Mouse (Mus musculus) midbrain, embryonic 15.5 days (tissue): ENCODE data around the gene Mt3. TPM values are rescaled to one million over a fixed set of nuclear protein-coding genes. Genes with fewer than 3 reads are reported as not detected.

Experiments used
- ATAC-seq: fragments of 200-750 bp; cut with Nextera tagmentation; replicated peaks from 2 replicates; pipeline ENCODE4 v1.8.0; 2017; ENCODE audit warnings: moderate TSS enrichment
- H3K27ac ChIP-seq: fragments of 300-500 bp; sonication (generic); 2 replicates; pipeline ENCODE4 v1.5.1; 2015; ENCODE audit warnings: mild to moderate bottlenecking, inconsistent platforms
- H3K27me3 ChIP-seq: fragments of 300-500 bp; sonication (generic); replicated peaks from 2 replicates; pipeline ENCODE4 v1.6.1; 2015; ENCODE audit warnings: inconsistent platforms
- H3K36me3 ChIP-seq: fragments of 300-500 bp; sonication (generic); replicated peaks from 2 replicates; pipeline ENCODE4 v1.6.1; 2015; ENCODE audit warnings: inconsistent platforms
- H3K4me1 ChIP-seq: fragments of 300-500 bp; sonication (generic); 2 replicates; pipeline ENCODE4 v1.6.1; 2015; ENCODE audit warnings: inconsistent platforms
- H3K4me2 ChIP-seq: fragments of 300-500 bp; sonication (generic); 2 replicates; pipeline ENCODE4 v1.6.1; 2015; ENCODE audit warnings: inconsistent platforms, mild to moderate bottlenecking, moderate library complexity
- H3K4me3 ChIP-seq: fragments of 300-500 bp; sonication (generic); 2 replicates; pipeline ENCODE4 v1.5.1; 2015; ENCODE audit warnings: mild to moderate bottlenecking, inconsistent platforms
- H3K9ac ChIP-seq: fragments of 300-500 bp; sonication (generic); 2 replicates; pipeline ENCODE4 v1.6.1; 2015; ENCODE audit warnings: mild to moderate bottlenecking, inconsistent platforms
- H3K9me3 ChIP-seq: fragments of 300-500 bp; sonication (generic); 2 replicates; pipeline ENCODE4 v1.6.1; 2016; ENCODE audit warnings: inconsistent platforms
- WGBS: fragments of 180-500 bp; shearing (Covaris S2); methylation state at CpG from one replicate; pipeline ENCODE4 v1.1.7; 2015; ENCODE audit warnings: mixed read lengths; 5-methylcytosine and 5-hydroxymethylcytosine counted together
- polyA plus RNA-seq: library from polyadenylated mRNA; unstranded; fragments of >200 nt; fragmentation: Nextera tagmentation; extraction: Ambion mirVana; gene quantifications from 2 replicates; pipeline ENCODE4 v1.2.1, GENCODE M21; 2015

Gene Mt3
- polyA plus RNA-seq, 1 experiment from 2014 or later, result 158 TPM

- H3K4me1 ChIP-seq, result 0 out of 2 replicates have a peak, but pooled peaks cover 2% of the 10 kb centered on the region
- WGBS, result 90% methylated on average over 7 of the region's 7 CpGs
- no peak overlapping the region for H3K9ac ChIP-seq
Observed at GRCm38 (mm10) chr8:94194591-94195223, 42.3 kb downstream of the Mt3 start.

DNA sequence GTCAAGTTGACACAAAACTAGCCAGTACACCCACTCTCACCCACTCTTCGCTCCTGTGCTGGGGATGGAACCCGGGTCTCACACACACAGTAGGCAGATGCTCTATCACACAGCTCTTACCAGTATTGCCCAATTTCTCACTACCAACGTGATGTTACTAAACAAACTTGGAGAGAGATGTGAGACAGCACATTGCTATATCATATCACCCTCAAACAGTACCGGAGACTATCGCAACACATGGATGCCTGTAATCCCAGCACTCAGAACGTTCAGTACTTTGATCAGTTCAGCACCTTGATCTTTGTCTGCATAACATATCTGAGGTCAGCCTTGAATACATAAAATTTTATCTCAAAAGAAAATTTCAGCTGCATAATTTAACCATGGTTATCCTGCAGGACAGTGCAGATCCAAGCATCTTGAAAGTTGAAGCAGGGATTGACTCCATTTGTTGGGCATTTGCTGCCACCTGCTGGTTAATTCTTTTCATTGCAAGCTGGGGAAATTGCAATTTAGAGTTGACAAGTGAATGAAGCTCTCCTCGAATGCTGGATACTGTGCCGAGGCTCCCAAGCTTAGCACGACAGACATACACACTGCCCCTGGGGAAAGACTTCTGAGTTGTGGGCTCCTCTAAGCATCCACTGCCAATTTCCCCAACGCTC lies 46.9 kb downstream of the Mt3 start:
- Histone ChIP-seq H3K9ac (no peak overlapping the region), H3K4me3 (no peak overlapping the region), H3K9me3 (no peaks in the 10 kb centered on the region), H3K27ac (no peak overlapping the region), H3K4me1 (0 out of 2 replicates have a peak, but pooled peaks cover 2% of the 10 kb centered on the region), H3K36me3 (no peaks in the 10 kb centered on the region), H3K4me2 (no peak overlapping the region), H3K27me3 (no peaks in the 10 kb centered on the region)
- 43% methylated on average over 10 of the region's 10 CpGs for WGBS
- peak; percentile 56; the same call in 1 of the 2 replicates for ATAC-seq

More at GRCm38 (mm10) chr8:94194591-94195223, 42.3 kb downstream of the Mt3 start:
- Histone ChIP-seq H3K9me3 (no peaks in the 10 kb centered on the region), H3K27me3 (0 out of 2 replicates have a peak, but pooled peaks cover 2% of the 10 kb centered on the region), H3K4me2 (no peak overlapping the region), H3K36me3 (no peaks in the 10 kb centered on the region), H3K4me3 (no peak overlapping the region), H3K27ac (no peak overlapping the region)
- ATAC-seq, result no peak

Other genes starting within 250 kb of the Mt3 start
- gene Amfr, start 139.8 kb upstream of the Mt3 start, polyA plus RNA-seq, result 74.9 and 79.0 TPM in 2 replicates
- 85.8 and 86.7 TPM in 2 replicates for gene Nudt21, start 115.6 kb upstream of the Mt3 start, polyA plus RNA-seq
- 14.7 and 21.6 TPM in 2 replicates for gene Ogfod1, start 115.4 kb upstream of the Mt3 start, polyA plus RNA-seq
- 25.0 and 26.9 TPM in 2 replicates for gene Bbs2, start 53.7 kb upstream of the Mt3 start, polyA plus RNA-seq
- not detected in 2 replicates for gene Mt4, start 15.4 kb upstream of the Mt3 start, polyA plus RNA-seq
- gene Mt2, start 20.1 kb downstream of the Mt3 start, polyA plus RNA-seq, result 13.9 and 16.5 TPM in 2 replicates
- 61.7 and 74.3 TPM in 2 replicates for gene Mt1, start 26.5 kb downstream of the Mt3 start, polyA plus RNA-seq
- 61.1 and 63.4 TPM in 2 replicates for gene Nup93, start 62.0 kb downstream of the Mt3 start, polyA plus RNA-seq
- 0.05 and 0.06 TPM in 2 replicates for gene Slc12a3, start 176.6 kb downstream of the Mt3 start, polyA plus RNA-seq
- gene Herpud1, start 233.8 kb downstream of the Mt3 start, polyA plus RNA-seq, result 69.3 and 76.4 TPM in 2 replicates